8 mouse cellular contexts compared by ENCODE assay signal in the genomic region with DNA sequence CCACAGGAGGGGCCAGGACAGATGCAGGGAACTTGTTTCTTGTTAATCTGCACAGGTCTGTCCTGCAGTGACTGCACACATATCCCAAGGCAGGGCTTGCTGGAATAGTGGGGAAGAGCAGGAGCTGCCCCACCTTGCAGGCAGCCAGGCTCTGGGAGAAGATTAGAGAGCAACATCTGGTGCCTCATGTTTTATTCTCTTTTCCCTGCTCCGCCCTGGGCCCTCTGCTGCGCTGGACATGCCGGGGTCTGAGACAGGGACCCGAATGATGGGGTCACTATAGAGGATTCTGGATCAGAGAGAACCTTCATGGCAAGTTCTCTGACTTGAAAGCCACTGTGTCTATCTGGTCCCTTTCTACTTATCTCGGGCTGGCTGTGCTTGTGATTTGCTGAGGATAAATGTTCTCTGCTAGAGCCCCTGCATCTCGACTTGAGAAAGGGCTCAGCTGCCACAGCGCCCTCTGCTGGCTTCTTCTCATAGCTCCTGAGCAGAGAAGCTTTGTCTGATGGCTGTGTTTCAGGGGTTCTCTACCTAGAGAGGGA.
DNase-seq lines count a peak whose midpoint lies in the region; ATAC-seq and TF ChIP-seq lines count a peak whose summit lies in the region.

No protein-coding gene starts in this region.

- H3K4me1 ChIP-seq in limb, embryonic 11.5 days (ENCODE audit: control insufficient read depth, insufficient read depth, low read length), result peaks cover 8% of the 10 kb centered on the region; the same call in 1 of the 2 replicates
- H3K4me1 ChIP-seq in midbrain, postnatal 0 days (ENCODE audit: insufficient read depth, low read length), result no peaks in the 10 kb centered on the region; the same call in none of the 2 replicates
- no peaks in the 10 kb centered on the region for H3K4me1 ChIP-seq in stomach, embryonic 16.5 days (ENCODE audit: control insufficient read depth, insufficient read depth, low read length)

- ATAC-seq in granulocyte monocyte progenitor cell, adult 5-6 weeks (replicated peaks; ENCODE audit: poor library complexity, severe bottlenecking), result peak; percentile 70
- ATAC-seq in limb, embryonic 11.5 days (ENCODE audit: insufficient number of reproducible peaks, low FRiP score, low TSS enrichment, low read depth), result peak; percentile 65
- peak; percentile 49; the same call in 1 of the 2 replicates for ATAC-seq in midbrain, postnatal 0 days (ENCODE audit: low FRiP score)
- peak; percentile 44; the same call in 1 of the 2 replicates for ATAC-seq in stomach, embryonic 16.5 days (ENCODE audit: insufficient read depth, low FRiP score)

- H3K36me3 ChIP-seq in limb, embryonic 11.5 days (ENCODE audit: control insufficient read depth, insufficient read depth, low read length), result no peaks in the 10 kb centered on the region
- H3K36me3 ChIP-seq in midbrain, postnatal 0 days (ENCODE audit: insufficient read depth, low read length), result no peaks in the 10 kb centered on the region
- no peaks in the 10 kb centered on the region for H3K36me3 ChIP-seq in stomach, embryonic 16.5 days (ENCODE audit: control insufficient read depth, insufficient read depth, low read length)

- no peak overlapping the region for H3K4me2 ChIP-seq in limb, embryonic 11.5 days (ENCODE audit: low read depth, severe bottlenecking)
- H3K4me2 ChIP-seq in midbrain, postnatal 0 days (ENCODE audit: low read depth, low read length, poor library complexity, severe bottlenecking), result no peak overlapping the region
- no peak overlapping the region for H3K4me2 ChIP-seq in stomach, embryonic 16.5 days (ENCODE audit: low read depth, low read length)

- peak; percentile 60 for DNase-seq in A20 (ENCODE audit: low read depth, low spot score)
- peak; percentile 83 for DNase-seq in adrenal gland, postnatal 14 days
- peak; percentile 79 for DNase-seq in embryo, embryonic 9.5 days (ENCODE audit: extremely low spot score)
- DNase-seq in kidney, adult 9 months, result peak; percentile 53
- DNase-seq in limb, embryonic 11.5 days (ENCODE audit: low spot score), result peak; percentile 96
- peak; percentile 93 for DNase-seq in midbrain, postnatal 0 days (ENCODE audit: low spot score)

- H3K27me3 ChIP-seq in limb, embryonic 11.5 days (ENCODE audit: control insufficient read depth, insufficient read depth, low read length), result no peaks in the 10 kb centered on the region
- H3K27me3 ChIP-seq in midbrain, postnatal 0 days (ENCODE audit: insufficient read depth, low read length), result no peaks in the 10 kb centered on the region
- no peaks in the 10 kb centered on the region for H3K27me3 ChIP-seq in stomach, embryonic 16.5 days (ENCODE audit: control insufficient read depth, insufficient read depth, low read length)

- H3K9me3 ChIP-seq in limb, embryonic 11.5 days (ENCODE audit: control insufficient read depth, low read length), result no peaks in the 10 kb centered on the region
- no peaks in the 10 kb centered on the region for H3K9me3 ChIP-seq in midbrain, postnatal 0 days (ENCODE audit: low read length)
- H3K9me3 ChIP-seq in stomach, embryonic 16.5 days (replicated peaks; ENCODE audit: control insufficient read depth, low read length), result no peaks in the 10 kb centered on the region

- no peak overlapping the region for H3K9ac ChIP-seq in limb, embryonic 11.5 days (ENCODE audit: low read length)
- no peak overlapping the region for H3K9ac ChIP-seq in midbrain, postnatal 0 days (replicated peaks; ENCODE audit: low read length, poor library complexity, severe bottlenecking)
- no peak overlapping the region for H3K9ac ChIP-seq in stomach, embryonic 16.5 days (ENCODE audit: low read length)

- WGBS in limb, embryonic 11.5 days, result 45% methylated on average over 7 of the region's 7 CpGs
- 25% methylated on average over 7 of the region's 7 CpGs for WGBS in midbrain, postnatal 0 days
- 44% methylated on average over 7 of the region's 7 CpGs for WGBS in stomach, embryonic 16.5 days

- TF ChIP-seq CTCF in midbrain, postnatal 0 days (IDR thresholded peaks at IDR 0.05), result peak; percentile 94

- H3K4me3 ChIP-seq in limb, embryonic 11.5 days (ENCODE audit: low read depth, low read length), result no peak overlapping the region
- H3K4me3 ChIP-seq in midbrain, postnatal 0 days (ENCODE audit: low read depth, low read length), result no peak overlapping the region
- H3K4me3 ChIP-seq in stomach, embryonic 16.5 days (replicated peaks; ENCODE audit: low read length), result no peak overlapping the region

- 0 out of 2 replicates have a peak overlapping the region, but pooled peaks have one; percentile 23 for H3K27ac ChIP-seq in limb, embryonic 11.5 days (replicated peaks; ENCODE audit: low read depth, low read length)
- H3K27ac ChIP-seq in midbrain, postnatal 0 days (ENCODE audit: low read depth, low read length), result no peak overlapping the region
- H3K27ac ChIP-seq in stomach, embryonic 16.5 days (ENCODE audit: low read length), result no peak overlapping the region
